ENCODE assay signal across 11 mouse cellular contexts in genomic region chr5:125053661-125054060, GRCm38 (mm10). TPM values are rescaled to one million over a fixed set of nuclear protein-coding genes. Genes with fewer than 3 reads are reported as not detected.
DNase-seq lines count a peak whose midpoint lies in the region; ATAC-seq and TF ChIP-seq lines count a peak whose summit lies in the region.
"Had no signal": no experiment of that assay in that cellular context is flagged by ENCODE, and none has a peak within 500 bp of the region (broad histone marks: within the 10 kb centered on the region; RNA-seq: fewer than 3 reads in every experiment).

No protein-coding gene starts in this region.

- TF ChIP-seq EP300 in lung, postnatal 0 days (IDR thresholded peaks at IDR 0.05): no peak

- no peak for DNase-seq in heart, postnatal 4 days
- no peak for DNase-seq in lung, postnatal 0 days (ENCODE audit: low spot score)
- DNase-seq in lung, postnatal 14 days: no peak
- DNase-seq in embryo, embryonic 10 days (ENCODE audit: low spot score): no peak
- no peak for DNase-seq in cerebellum, adult 9-10 months
- DNase-seq: thymus, postnatal 4 days had no signal

- no peaks in the 10 kb centered on the region for H3K9me3 ChIP-seq in heart, embryonic 15.5 days (replicated peaks)
- H3K9me3 ChIP-seq in lung, postnatal 0 days (ENCODE audit: low read length): no peaks in the 10 kb centered on the region
- no peaks in the 10 kb centered on the region for H3K9me3 ChIP-seq in limb, embryonic 15.5 days
- H3K9me3 ChIP-seq: hindbrain, embryonic 15.5 days had no signal

- no peak for TF ChIP-seq POLR2A in myocyte (IDR thresholded peaks at IDR 0.05; ENCODE audit: insufficient read length, low read depth)

- H3K4me3 ChIP-seq in heart, embryonic 15.5 days: no peak overlapping the region
- H3K4me3 ChIP-seq in lung, postnatal 0 days (ENCODE audit: low read depth, low read length): no peak overlapping the region
- H3K4me3 ChIP-seq in limb, embryonic 15.5 days: no peak overlapping the region
- H3K4me3 ChIP-seq in myocyte: no peak overlapping the region
- H3K4me3 ChIP-seq: hindbrain, embryonic 15.5 days had no signal

- H3K4me2 ChIP-seq in heart, embryonic 15.5 days: no peak overlapping the region
- H3K4me2 ChIP-seq in lung, postnatal 0 days (replicated peaks; ENCODE audit: low read depth, low read length): no peak overlapping the region
- no peak overlapping the region for H3K4me2 ChIP-seq in limb, embryonic 15.5 days
- peak overlapping the region; percentile 87 for H3K4me2 ChIP-seq in myocyte (ENCODE audit: low read depth)
- H3K4me2 ChIP-seq: hindbrain, embryonic 15.5 days had no signal

- peaks cover 80% of the 10 kb centered on the region for H3K4me1 ChIP-seq in heart, embryonic 15.5 days (replicated peaks)
- peaks cover 45% of the 10 kb centered on the region for H3K4me1 ChIP-seq in lung, postnatal 0 days (ENCODE audit: insufficient read depth, low read depth, low read length)
- H3K4me1 ChIP-seq in limb, embryonic 15.5 days: peaks cover 64% of the 10 kb centered on the region

- WGBS in heart, embryonic 15.5 days: 63% methylated on average over 7 of the region's 7 CpGs
- WGBS in lung, postnatal 0 days: 52% methylated on average over 7 of the region's 7 CpGs
- 82% methylated on average over 7 of the region's 7 CpGs for WGBS in limb, embryonic 15.5 days

- no peak for TF ChIP-seq CTCF in lung, postnatal 0 days (IDR thresholded peaks at IDR 0.05)

- no peak for ATAC-seq in heart, embryonic 15.5 days (replicated peaks; ENCODE audit: insufficient number of reproducible peaks, insufficient read depth, low FRiP score, low read depth)
- no peak for ATAC-seq in lung, postnatal 0 days
- ATAC-seq in limb, embryonic 15.5 days (ENCODE audit: insufficient number of reproducible peaks, low FRiP score, low TSS enrichment, low read depth): no peak

- H3K27me3 ChIP-seq in heart, embryonic 15.5 days: no peaks in the 10 kb centered on the region
- no peaks in the 10 kb centered on the region for H3K27me3 ChIP-seq in lung, postnatal 0 days (replicated peaks; ENCODE audit: insufficient read depth, low read length)
- no peaks in the 10 kb centered on the region for H3K27me3 ChIP-seq in limb, embryonic 15.5 days
- no peaks in the 10 kb centered on the region for H3K27me3 ChIP-seq in myocyte (ENCODE audit: control insufficient read depth, insufficient read depth, insufficient read length)
- H3K27me3 ChIP-seq: hindbrain, embryonic 15.5 days had no signal

- H3K27ac ChIP-seq in heart, embryonic 15.5 days: 0 out of 2 replicates have a peak overlapping the region, but pooled peaks have one; percentile 11
- H3K27ac ChIP-seq in lung, postnatal 0 days (ENCODE audit: low read length): peak overlapping the region; percentile 69; the same call in 1 of the 2 replicates
- 0 out of 2 replicates have a peak overlapping the region, but pooled peaks have one; percentile 8 for H3K27ac ChIP-seq in limb, embryonic 15.5 days
- H3K27ac ChIP-seq: hindbrain, embryonic 15.5 days had no signal

- H3K9ac ChIP-seq in heart, embryonic 15.5 days: 0 out of 2 replicates have a peak overlapping the region, but pooled peaks have one; percentile 1
- H3K9ac ChIP-seq in lung, postnatal 0 days (replicated peaks; ENCODE audit: low read depth): 0 out of 2 replicates have a peak overlapping the region, but pooled peaks have one; percentile 1
- no peak overlapping the region for H3K9ac ChIP-seq in limb, embryonic 15.5 days
- H3K9ac ChIP-seq: hindbrain, embryonic 15.5 days had no signal

- peaks cover 57% of the 10 kb centered on the region for H3K79me2 ChIP-seq in myocyte (ENCODE audit: control insufficient read depth, insufficient read depth)

- no peak overlapping the region for H3ac ChIP-seq in myocyte (ENCODE audit: control insufficient read depth, insufficient read length)

- H3K36me3 ChIP-seq in heart, embryonic 15.5 days: peaks cover 27% of the 10 kb centered on the region
- peaks cover 16% of the 10 kb centered on the region for H3K36me3 ChIP-seq in lung, postnatal 0 days (ENCODE audit: insufficient read depth, low read length)
- H3K36me3 ChIP-seq in limb, embryonic 15.5 days: peaks cover 63% of the 10 kb centered on the region
- peaks cover 33% of the 10 kb centered on the region for H3K36me3 ChIP-seq in myocyte (ENCODE audit: control insufficient read depth, insufficient read depth)

TF ChIP-seq in myocyte, 11 proteins besides CTCF, POLR2A, EP300 and RAD21:
- TF ChIP-seq REST (IDR thresholded peaks at IDR 0.05; ENCODE audit: insufficient read depth, insufficient read length) (no peak), TCF12 (IDR thresholded peaks at IDR 0.05; ENCODE audit: insufficient read depth, poor library complexity, severe bottlenecking) (no peak), MYOD1 (IDR thresholded peaks at IDR 0.05; ENCODE audit: control insufficient read depth in 1 of 3, insufficient read length in 2 of 3, low read depth in 2 of 3) (no peak), E2F4 (IDR thresholded peaks at IDR 0.05; ENCODE audit: insufficient read depth) (no peak)

RNA-seq across cellular contexts. Expression of gene Rflna, which starts 50.6 kb away (rescaled TPM):
- polyA plus RNA-seq in heart, embryonic 15.5 days (2015; fragmentation: Nextera tagmentation; extraction: Ambion mirVana): 1.3 and 2.3 TPM in 2 replicates
- 1 to 10 TPM; 1.2 to 1.3 TPM for total RNA-seq in heart, postnatal 4 days (2021)
- polyA plus RNA-seq in lung, postnatal 0 days (2015; fragmentation: Nextera tagmentation; extraction: Ambion mirVana): 15.6 and 17.1 TPM in 2 replicates
- 36.9 and 40.7 TPM in 2 replicates for polyA plus RNA-seq in limb, embryonic 15.5 days (2015; fragmentation: Nextera tagmentation; extraction: Ambion mirVana)
- 0.32 TPM for polyA plus RNA-seq in myocyte (2012; fragmentation: generic; extraction: Trizol)
- total RNA-seq: gastrocnemius, adult 18-20 months had no signal

Comparison
In these comparisons a context has a peak if more than half of its experiments do, and no peak if none do; other contexts are left out.
1. H3K27ac ChIP-seq: peak in every context shown above with its lines; median percentile 69 in lung, postnatal 0 days; 11 in heart, embryonic 15.5 days; 8 in limb, embryonic 15.5 days.